Mouse (Mus musculus) G1E (cell line): ENCODE results near the gene Gm17581. TPM values are rescaled to one million over a fixed set of nuclear protein-coding genes. Genes with fewer than 3 reads are reported as not detected.

ENCODE experiments used
- ATAC-seq: 2 replicates; pipeline ENCODE4 v1.8.0; 2016; ENCODE audit warnings: mild to moderate bottlenecking; ENCODE audit not compliant: insufficient number of reproducible peaks, poor library complexity, low FRiP score, severe bottlenecking; ENCODE audit errors: extremely low read depth
- DNase-seq: peaks from one replicate; pipeline ENCODE4 v3.0.0; 2012; ENCODE audit warnings: low spot score
- H3K27me3 ChIP-seq: 2 replicates; pipeline ENCODE4 v1.6.1; 2012; ENCODE audit warnings: mild to moderate bottlenecking, low read length, inconsistent platforms; ENCODE audit not compliant: insufficient read depth
- H3K36me3 ChIP-seq: replicated peaks from 2 replicates; pipeline ENCODE3; 2012; ENCODE audit warnings: mild to moderate bottlenecking, inconsistent platforms
- H3K4me1 ChIP-seq: 2 replicates; pipeline ENCODE4 v1.6.1; 2012; ENCODE audit warnings: low read depth, low read length, inconsistent platforms, mixed read lengths; ENCODE audit not compliant: insufficient read depth
- H3K4me3 ChIP-seq: 2 replicates; pipeline ENCODE4 v1.5.1; 2012; ENCODE audit warnings: low read depth, mild to moderate bottlenecking, inconsistent platforms, low read length, moderate library complexity, mixed read lengths
- H3K9me3 ChIP-seq: replicated peaks from 2 replicates; pipeline ENCODE4 v1.6.1; 2012; ENCODE audit warnings: inconsistent platforms
- CTCF ChIP-seq: IDR thresholded peaks from 2 replicates; pipeline ENCODE4 v1.5.1; 2012; ENCODE audit warnings: low read depth, low read length, inconsistent platforms, mixed read lengths
- GATA1 ChIP-seq: IDR thresholded peaks from 2 replicates; pipeline ENCODE4 v1.6.1; 2012; ENCODE audit warnings: borderline replicate concordance, low read length, inconsistent platforms, mixed read lengths
- GATA2 ChIP-seq: IDR thresholded peaks from 2 replicates; pipeline ENCODE4 v1.6.1; 2012; ENCODE audit warnings: low read depth, low read length, inconsistent platforms, borderline replicate concordance
- POLR2AphosphoS5 ChIP-seq: IDR thresholded peaks from 2 replicates; pipeline ENCODE4 v1.6.1; 2012; ENCODE audit warnings: low read depth, low read length, inconsistent platforms; ENCODE audit not compliant: insufficient replicate concordance
- TAL1 ChIP-seq: conservative IDR thresholded peaks from 2 replicates; pipeline ENCODE4 v1.6.1; 2012; ENCODE audit warnings: low read depth, low read length, inconsistent platforms, mixed read lengths
- polyA plus RNA-seq: library from polyadenylated mRNA; stranded (reverse); fragments of >175 nt; gene quantifications from 2 replicates; pipeline ENCODE4 v1.2.3, GENCODE M21; 2012
- total RNA-seq, 2 experiments: library from RNA; stranded (forward) in 1 of 2; stranded (reverse) in 1 of 2; fragments of 200-1000 nt in 1 of 2; fragments of >200 nt in 1 of 2; fragmentation: Nextera tagmentation in 1 of 2; gene quantifications; 2 replicates each; pipeline ENCODE4 v1.2.3; 2014 to 2017

The Gm17581 gene
- total and polyA plus RNA-seq, 3 experiments, result not detected

DNA sequence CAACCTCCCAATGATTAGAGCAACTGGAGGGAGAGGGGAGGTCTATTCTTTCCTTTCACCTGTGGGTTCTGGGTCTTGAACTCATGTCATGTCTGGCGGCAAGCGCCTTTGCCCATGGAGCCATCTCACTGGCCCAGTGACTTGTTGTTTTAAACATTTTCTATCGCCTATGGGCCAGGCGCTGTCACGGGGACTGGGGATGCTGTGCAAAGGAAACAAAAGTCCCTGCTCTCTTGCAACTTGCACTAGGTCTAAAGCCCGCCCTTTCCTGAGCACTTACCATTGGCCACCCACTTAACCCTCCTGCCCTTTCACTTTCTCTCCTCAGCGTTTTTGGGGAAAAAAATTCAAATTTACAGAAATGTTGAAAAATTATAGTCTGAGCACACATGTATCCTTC, 38.8 kb downstream of the Gm17581 start:
- DNase-seq (no peak), ATAC-seq (no peak)
- H3K27me3 ChIP-seq, result no peaks in the 10 kb centered on the region
- peaks cover 24% of the 10 kb centered on the region for H3K4me1 ChIP-seq
- H3K9me3 ChIP-seq, result no peaks in the 10 kb centered on the region
- TF ChIP-seq GATA2, result no peak
- no peak for TF ChIP-seq TAL1
- no peak for TF ChIP-seq CTCF
- TF ChIP-seq GATA1, result no peak
- TF ChIP-seq POLR2AphosphoS5, result no peak
- H3K4me3 ChIP-seq, result no peak overlapping the region
- peaks cover 11% of the 10 kb centered on the region for H3K36me3 ChIP-seq

DNA sequence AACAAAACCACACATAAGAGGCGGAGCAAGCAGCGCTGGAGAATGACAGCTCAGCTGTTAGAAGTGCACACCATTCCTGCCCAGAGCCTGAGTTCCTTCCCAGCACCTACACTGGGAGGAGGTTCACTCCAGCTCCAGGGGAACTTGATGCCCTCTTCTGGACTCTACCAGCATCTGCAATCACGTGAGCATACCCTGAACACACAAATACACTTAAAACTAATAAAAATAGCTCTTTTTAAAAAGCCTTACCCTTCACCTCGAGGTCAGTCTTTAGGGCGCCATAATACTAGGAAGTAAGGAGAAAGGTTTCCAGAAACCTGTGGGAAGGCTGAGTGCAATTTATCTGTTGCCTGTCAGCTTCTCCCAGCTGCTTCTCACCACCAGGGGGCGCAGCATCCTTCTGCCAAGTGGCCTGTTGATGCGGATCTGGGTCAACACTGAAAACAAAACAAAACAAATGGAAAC, 39.5 kb downstream of the Gm17581 start:
- H3K27me3 ChIP-seq, result no peaks in the 10 kb centered on the region
- no peak for TF ChIP-seq GATA1
- TF ChIP-seq CTCF, result peak; percentile 77
- peaks cover 27% of the 10 kb centered on the region for H3K4me1 ChIP-seq
- no peaks in the 10 kb centered on the region for H3K9me3 ChIP-seq
- peaks cover 4% of the 10 kb centered on the region for H3K36me3 ChIP-seq
- ATAC-seq (0 out of 2 replicates have a peak, but pooled peaks have one; percentile 36), DNase-seq (peak; percentile 47)
- no peak overlapping the region for H3K4me3 ChIP-seq

DNA sequence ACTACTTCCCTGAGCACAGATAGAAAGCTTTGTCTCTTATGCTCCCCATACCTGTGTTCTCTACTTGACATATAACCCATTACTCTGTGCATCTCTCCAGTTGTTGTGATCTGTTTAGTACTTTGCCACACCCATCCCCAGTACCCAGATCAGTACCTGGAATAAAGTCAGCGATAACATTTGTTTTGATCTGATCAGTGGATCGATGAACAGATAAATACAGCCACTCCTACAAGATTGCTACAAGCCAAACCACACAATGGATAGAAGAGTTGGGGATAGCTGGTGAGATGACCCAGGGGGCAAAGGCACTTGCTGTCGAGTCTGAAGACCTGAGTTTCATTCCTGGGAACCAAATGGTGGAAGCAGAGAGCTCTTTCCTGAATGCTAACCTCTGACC, 40.4 kb downstream of the Gm17581 start:
- Histone ChIP-seq H3K36me3 (peaks cover 4% of the 10 kb centered on the region), H3K27me3 (no peaks in the 10 kb centered on the region), H3K9me3 (no peaks in the 10 kb centered on the region), H3K4me3 (no peak overlapping the region), H3K4me1 (peaks cover 34% of the 10 kb centered on the region)
- DNase-seq (no peak), ATAC-seq (no peak)
- no peak for TF ChIP-seq TAL1
- no peak for TF ChIP-seq POLR2AphosphoS5
- no peak for TF ChIP-seq GATA1
- TF ChIP-seq CTCF, result no peak
- TF ChIP-seq GATA2, result no peak

DNA sequence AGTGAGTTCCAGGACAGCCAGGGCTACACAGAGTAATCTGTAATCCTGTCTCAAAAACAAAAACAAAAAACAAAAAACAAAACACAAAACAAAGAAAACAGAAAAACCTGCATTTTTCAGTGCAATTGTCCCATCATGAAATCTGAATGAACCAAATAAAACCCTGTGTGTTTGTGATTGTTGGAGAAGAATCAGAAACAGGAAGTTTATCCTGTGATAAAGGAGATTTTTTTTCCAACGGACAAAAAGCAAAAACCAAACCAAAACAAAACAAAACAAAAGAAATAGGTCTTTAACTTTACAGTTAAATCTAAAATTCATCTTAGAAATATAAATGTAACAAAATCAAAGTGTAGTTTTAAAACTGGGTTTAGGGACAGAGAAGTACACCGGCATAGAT, 41.1 kb downstream of the Gm17581 start:
- no peak for ATAC-seq
- H3K27me3 ChIP-seq, result no peaks in the 10 kb centered on the region
- TF ChIP-seq GATA1 (no peak), POLR2AphosphoS5 (no peak), TAL1 (no peak), GATA2 (no peak), CTCF (no peak)
- peaks cover 37% of the 10 kb centered on the region for H3K4me1 ChIP-seq
- H3K9me3 ChIP-seq, result no peaks in the 10 kb centered on the region
- no peak overlapping the region for H3K4me3 ChIP-seq
- no peak for DNase-seq
- peaks cover 8% of the 10 kb centered on the region for H3K36me3 ChIP-seq

DNA sequence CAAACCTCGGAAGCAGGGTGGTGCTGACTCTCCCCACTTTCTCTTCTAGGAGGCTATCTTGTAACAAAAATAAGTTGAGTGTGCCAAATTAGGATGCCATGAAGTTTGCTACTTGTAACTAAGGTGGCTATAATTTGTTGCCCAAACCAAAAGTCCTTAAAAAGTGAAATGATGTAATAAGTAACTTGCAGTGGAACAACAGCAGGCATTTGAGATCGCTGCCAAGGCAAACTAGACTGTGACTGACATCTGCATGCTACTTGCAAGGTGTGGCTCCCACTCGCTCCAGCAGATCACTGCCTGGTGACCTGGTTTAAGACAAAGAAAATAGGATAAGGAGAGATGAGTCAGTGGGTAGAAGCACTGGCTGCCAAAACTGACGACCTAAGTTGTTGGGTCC, 42.5 kb downstream of the Gm17581 start:
- ATAC-seq, result no peak
- no peak for TF ChIP-seq GATA2
- no peak for TF ChIP-seq POLR2AphosphoS5
- no peak for TF ChIP-seq TAL1
- TF ChIP-seq CTCF, result no peak
- no peak for TF ChIP-seq GATA1
- Histone ChIP-seq H3K9me3 (no peaks in the 10 kb centered on the region), H3K4me3 (no peak overlapping the region), H3K36me3 (peaks cover 11% of the 10 kb centered on the region), H3K27me3 (no peaks in the 10 kb centered on the region), H3K4me1 (peaks cover 37% of the 10 kb centered on the region)
- no peak for DNase-seq

DNA sequence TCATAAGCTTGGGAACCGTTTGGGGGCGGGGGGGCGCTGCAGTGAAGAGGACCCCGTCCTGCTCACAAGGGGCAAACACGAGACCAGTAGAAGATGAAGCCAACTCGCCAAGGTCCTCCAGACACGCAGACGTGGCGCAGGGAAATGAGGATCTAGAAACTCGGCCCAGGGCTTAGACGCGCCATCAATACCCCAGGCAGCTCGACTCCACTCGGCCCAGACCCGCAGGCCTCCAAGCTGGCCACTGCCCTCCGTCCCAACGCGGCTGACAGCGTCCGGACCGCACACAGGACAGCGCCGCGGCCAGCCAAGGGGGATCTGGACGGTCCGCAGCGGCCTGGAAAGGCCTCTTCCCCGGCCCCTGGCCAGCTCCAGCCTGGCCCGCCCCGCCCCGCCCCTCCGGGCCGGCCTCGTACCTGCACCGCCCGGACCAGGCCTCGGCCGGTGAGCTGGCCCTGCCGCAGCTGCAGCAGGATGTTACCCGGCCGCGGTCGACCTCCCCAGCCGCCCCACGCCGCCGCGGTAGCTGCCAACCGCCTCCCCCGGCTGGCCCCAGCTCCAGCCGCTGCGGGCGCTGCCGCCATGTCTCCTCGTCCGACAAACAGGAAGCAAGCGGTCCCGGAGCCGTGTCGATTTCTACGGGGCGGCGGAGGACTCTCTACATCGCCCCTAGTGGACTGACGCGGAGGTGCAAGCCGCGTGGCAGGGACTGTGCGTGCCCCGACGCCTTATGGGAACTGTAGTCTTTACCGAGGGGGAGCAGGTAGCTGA, 43.8 kb downstream of the Gm17581 start, which contains the start of gene Trpc4ap:
Gene Trpc4ap (minus strand): TSS at position 662 of the 771 bp plus-strand sequence.
- ATAC-seq, result peak; percentile 95
- DNase-seq, result peak; percentile 87
- peaks cover 20% of the 10 kb centered on the region for H3K36me3 ChIP-seq
- H3K4me1 ChIP-seq, result peaks cover 43% of the 10 kb centered on the region
- TF ChIP-seq GATA2 (no peak), CTCF (peak; percentile 93), POLR2AphosphoS5 (no peak)
- no peaks in the 10 kb centered on the region for H3K9me3 ChIP-seq
- H3K27me3 ChIP-seq, result no peaks in the 10 kb centered on the region
- H3K4me3 ChIP-seq, result peak within 1 kb of the TSS; percentile 99

DNA sequence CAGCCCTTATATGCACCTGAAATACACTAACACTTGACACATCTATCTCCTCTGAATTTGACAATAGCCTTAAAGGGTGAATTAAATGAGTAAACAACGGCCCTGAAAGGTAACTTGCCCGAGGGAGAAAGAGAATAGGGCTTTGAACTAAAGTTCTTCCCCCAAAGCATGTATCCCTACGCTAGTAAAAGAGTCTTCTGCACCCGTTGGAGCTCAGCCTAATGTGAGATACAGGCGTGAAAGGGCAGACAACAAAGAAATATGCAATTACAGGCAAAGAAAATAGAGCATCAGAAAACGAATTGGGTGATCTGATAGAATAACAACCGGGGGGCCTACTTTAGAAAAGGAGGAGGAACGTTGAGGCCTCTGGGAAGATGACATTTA, 44.3 kb downstream of the Gm17581 start:
- peaks cover 23% of the 10 kb centered on the region for H3K36me3 ChIP-seq
- TF ChIP-seq POLR2AphosphoS5 (no peak), GATA2 (no peak), GATA1 (no peak), CTCF (no peak), TAL1 (no peak)
- H3K9me3 ChIP-seq, result no peaks in the 10 kb centered on the region
- ATAC-seq (no peak), DNase-seq (no peak)
- H3K4me1 ChIP-seq, result peaks cover 43% of the 10 kb centered on the region
- no peaks in the 10 kb centered on the region for H3K27me3 ChIP-seq
- H3K4me3 ChIP-seq, result peak overlapping the region; percentile 99
